Mouse (Mus musculus): ENCODE data around the gene Slc25a13. TPM values are rescaled to one million over a fixed set of nuclear protein-coding genes. Genes with fewer than 3 reads are reported as not detected.

The Slc25a13 gene
- polyA plus RNA-seq, 1 experiment from 2014 or later: 50.1 TPM

DNA sequence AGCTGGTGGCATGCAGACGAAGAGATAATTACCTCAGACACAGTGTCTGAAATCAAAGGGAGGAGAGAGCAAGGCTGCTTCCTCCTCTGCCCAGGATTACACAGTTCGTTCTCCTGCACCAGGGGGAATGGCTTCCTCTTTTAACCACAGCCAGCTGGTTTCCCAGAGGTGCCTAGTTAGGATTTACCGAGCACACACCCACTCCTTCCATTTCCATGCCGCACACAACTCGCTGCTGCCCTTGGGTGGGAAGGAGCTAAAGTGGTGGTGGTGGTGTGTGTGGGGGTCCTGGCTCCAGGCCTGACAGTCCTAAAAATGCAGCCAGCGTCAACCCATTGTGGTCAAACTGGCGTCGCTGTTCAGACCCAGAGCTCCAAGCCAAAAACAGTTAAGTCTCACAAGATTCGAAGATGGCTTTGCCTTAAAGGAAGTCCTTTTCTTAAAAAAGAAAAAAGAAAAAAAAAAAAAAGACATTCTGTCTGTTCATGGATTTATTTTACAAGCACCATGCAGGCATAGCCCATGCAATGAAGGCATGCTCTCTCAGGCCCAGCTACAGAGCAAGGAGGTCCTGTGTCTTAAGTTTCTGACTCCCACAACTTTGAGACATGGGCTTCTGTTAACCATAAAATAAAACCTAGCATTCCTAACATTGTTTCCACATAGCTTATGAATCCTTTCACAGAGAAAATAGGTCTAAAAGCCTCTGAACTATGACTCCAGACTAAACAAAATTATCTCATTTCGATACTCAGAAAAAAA is 104.0 kb downstream of the Slc25a13 start:
- Histone ChIP-seq H3K36me3 (ENCODE audit: control insufficient read depth, insufficient read depth, low read length) (0 out of 2 replicates have a peak, but pooled peaks cover 4% of the 10 kb centered on the region), H3K9ac (ENCODE audit: low read length) (no peak overlapping the region), H3K9me3 (ENCODE audit: control insufficient read depth, low read length) (no peaks in the 10 kb centered on the region), H3K27ac (replicated peaks; ENCODE audit: low read depth, low read length) (no peak overlapping the region), H3K4me3 (ENCODE audit: low read depth, low read length) (no peak overlapping the region), H3K4me1 (ENCODE audit: control insufficient read depth, insufficient read depth, low read length) (0 out of 2 replicates have a peak, but pooled peaks cover 10% of the 10 kb centered on the region), H3K27me3 (ENCODE audit: control insufficient read depth, insufficient read depth, low read length) (no peaks in the 10 kb centered on the region), H3K4me2 (ENCODE audit: low read depth, severe bottlenecking) (no peak overlapping the region)
- 72% methylated on average over 10 of the region's 10 CpGs for WGBS
- ATAC-seq (ENCODE audit: insufficient number of reproducible peaks, low FRiP score, low TSS enrichment, low read depth) (no peak), DNase-seq (ENCODE audit: low spot score) (no peak)

DNA sequence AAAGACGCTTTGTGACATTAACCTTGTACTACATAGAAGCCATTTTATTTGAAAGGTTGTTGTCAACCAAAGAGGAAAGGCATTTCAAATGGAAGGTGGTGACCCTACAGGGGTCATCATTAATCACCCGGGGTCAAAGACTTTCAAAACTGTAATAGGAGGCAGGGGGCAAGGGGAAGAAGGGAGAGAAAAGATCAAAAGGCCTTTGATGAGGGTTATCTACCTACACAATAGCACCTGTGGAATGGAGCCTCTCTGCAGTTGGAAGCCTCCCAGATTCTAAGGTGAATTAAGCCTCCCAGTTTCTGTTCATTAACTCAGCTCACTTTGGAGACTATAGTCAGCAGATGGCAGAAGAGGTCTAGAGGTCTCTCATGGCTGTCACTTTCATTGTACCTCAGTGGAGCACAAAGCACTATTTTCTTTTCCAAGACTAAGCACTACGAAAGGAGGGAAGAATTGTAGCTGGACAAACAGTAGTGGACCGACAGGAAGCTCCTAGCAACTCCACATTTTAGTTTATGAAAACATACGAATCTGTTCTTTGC is 109.5 kb downstream of the Slc25a13 start:
- no peaks in the 10 kb centered on the region for H3K9me3 ChIP-seq (ENCODE audit: control insufficient read depth, low read length)

DNA sequence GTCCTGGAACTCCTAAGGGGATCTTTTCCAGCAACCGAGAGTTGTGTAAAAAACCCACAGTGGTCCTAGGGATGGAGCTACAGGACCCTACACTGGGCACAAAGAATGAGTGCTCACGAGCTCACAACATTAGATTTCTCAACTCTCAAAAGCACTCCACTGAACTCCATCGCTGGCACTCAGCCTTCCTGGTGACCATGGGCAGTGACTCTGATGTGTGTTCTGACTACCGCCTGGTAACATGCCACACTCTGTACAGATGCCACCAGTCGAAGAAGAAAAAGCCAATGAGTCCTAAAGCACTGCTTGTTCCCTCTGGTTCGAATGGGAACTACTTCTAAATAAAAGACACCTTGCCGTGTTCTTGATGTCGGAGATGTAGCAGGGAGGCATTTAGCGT is 111.4 kb downstream of the Slc25a13 start:
- 0 out of 2 replicates have a peak, but pooled peaks cover 6% of the 10 kb centered on the region for H3K4me1 ChIP-seq (ENCODE audit: control insufficient read depth, insufficient read depth, low read length)
- H3K9me3 ChIP-seq (ENCODE audit: control insufficient read depth, low read length): no peaks in the 10 kb centered on the region
- 90% methylated on average over 9 of the region's 9 CpGs for WGBS
- no peak overlapping the region for H3K9ac ChIP-seq (ENCODE audit: low read length)
- H3K4me3 ChIP-seq (ENCODE audit: low read depth, low read length): no peak overlapping the region
- H3K4me2 ChIP-seq (ENCODE audit: low read depth, severe bottlenecking): no peak overlapping the region
- no peak overlapping the region for H3K27ac ChIP-seq (replicated peaks; ENCODE audit: low read depth, low read length)
- 0 out of 2 replicates have a peak, but pooled peaks cover 2% of the 10 kb centered on the region for H3K36me3 ChIP-seq (ENCODE audit: control insufficient read depth, insufficient read depth, low read length)
- no peaks in the 10 kb centered on the region for H3K27me3 ChIP-seq (ENCODE audit: control insufficient read depth, insufficient read depth, low read length)
- DNase-seq (ENCODE audit: low spot score): no peak
- ATAC-seq (ENCODE audit: insufficient number of reproducible peaks, low FRiP score, low TSS enrichment, low read depth): no peak

More for the DNA sequence above, 109.5 kb downstream of the Slc25a13 start:
- no peak for DNase-seq (ENCODE audit: low spot score)
- Histone ChIP-seq H3K9ac (ENCODE audit: low read length) (no peak overlapping the region), H3K27ac (replicated peaks; ENCODE audit: low read depth, low read length) (no peak overlapping the region), H3K4me3 (ENCODE audit: low read depth, low read length) (no peak overlapping the region), H3K4me2 (ENCODE audit: low read depth, severe bottlenecking) (no peak overlapping the region), H3K4me1 (ENCODE audit: control insufficient read depth, insufficient read depth, low read length) (0 out of 2 replicates have a peak, but pooled peaks cover under 1% of the 10 kb centered on the region), H3K27me3 (ENCODE audit: control insufficient read depth, insufficient read depth, low read length) (no peaks in the 10 kb centered on the region), H3K36me3 (ENCODE audit: control insufficient read depth, insufficient read depth, low read length) (0 out of 2 replicates have a peak, but pooled peaks cover 2% of the 10 kb centered on the region)
- 62% methylated on average over 5 of the region's 5 CpGs for WGBS
- ATAC-seq (ENCODE audit: insufficient number of reproducible peaks, low FRiP score, low TSS enrichment, low read depth): no peak

DNA sequence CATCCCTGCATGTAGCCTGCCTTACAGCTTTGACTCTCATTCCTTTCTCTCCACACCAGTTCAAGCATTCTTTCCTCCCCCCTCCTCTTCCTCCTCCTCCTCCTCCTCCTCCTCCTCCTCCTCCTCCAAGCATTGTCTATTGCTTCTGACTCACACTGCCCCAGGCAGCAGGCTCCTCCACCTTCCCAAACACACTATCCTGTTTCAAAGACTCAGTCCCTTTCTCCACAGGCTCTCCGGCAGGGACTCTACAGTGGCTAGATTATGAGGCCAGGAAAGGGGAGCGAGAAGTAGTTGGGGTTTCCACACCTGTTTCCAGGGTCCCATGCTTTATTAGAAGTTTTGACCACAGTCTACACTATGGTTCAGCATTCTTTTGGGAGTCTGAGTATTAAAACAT is 113.5 kb downstream of the Slc25a13 start:
- Histone ChIP-seq H3K27ac (replicated peaks; ENCODE audit: low read depth, low read length) (no peak overlapping the region), H3K4me1 (ENCODE audit: control insufficient read depth, insufficient read depth, low read length) (0 out of 2 replicates have a peak, but pooled peaks cover 6% of the 10 kb centered on the region), H3K27me3 (ENCODE audit: control insufficient read depth, insufficient read depth, low read length) (no peaks in the 10 kb centered on the region), H3K4me2 (ENCODE audit: low read depth, severe bottlenecking) (no peak overlapping the region), H3K9me3 (ENCODE audit: control insufficient read depth, low read length) (no peaks in the 10 kb centered on the region), H3K4me3 (ENCODE audit: low read depth, low read length) (no peak overlapping the region), H3K9ac (ENCODE audit: low read length) (no peak overlapping the region), H3K36me3 (ENCODE audit: control insufficient read depth, insufficient read depth, low read length) (0 out of 2 replicates have a peak, but pooled peaks cover 4% of the 10 kb centered on the region)
- no peak for ATAC-seq (ENCODE audit: insufficient number of reproducible peaks, low FRiP score, low TSS enrichment, low read depth)
- 59% methylated on average over 2 of the region's 2 CpGs for WGBS
- DNase-seq (ENCODE audit: low spot score): no peak

DNA sequence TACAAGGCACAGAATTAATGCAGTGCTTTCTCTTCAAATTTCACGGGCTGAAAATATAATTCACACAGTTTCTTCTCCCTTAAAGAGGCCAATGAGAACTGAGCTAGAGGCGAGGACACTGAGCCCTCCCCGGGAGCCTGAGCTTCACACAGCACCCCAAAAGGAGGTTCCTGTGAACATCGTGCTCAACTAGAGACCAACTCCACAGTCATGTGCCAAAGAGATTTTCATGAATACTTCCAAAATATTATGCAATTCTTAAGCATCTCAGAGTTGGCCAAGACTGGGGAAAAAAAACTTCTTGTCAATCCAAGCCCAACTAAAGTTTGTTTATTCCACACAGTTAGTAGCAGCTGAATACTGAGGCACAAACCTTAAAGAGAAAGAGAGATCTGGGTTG is 115.4 kb downstream of the Slc25a13 start:
- H3K27ac ChIP-seq (replicated peaks; ENCODE audit: low read depth, low read length): no peak overlapping the region
- DNase-seq (ENCODE audit: low spot score) (no peak), ATAC-seq (ENCODE audit: insufficient number of reproducible peaks, low FRiP score, low TSS enrichment, low read depth) (no peak)
- 0 out of 2 replicates have a peak, but pooled peaks cover 4% of the 10 kb centered on the region for H3K36me3 ChIP-seq (ENCODE audit: control insufficient read depth, insufficient read depth, low read length)
- no peak overlapping the region for H3K4me2 ChIP-seq (ENCODE audit: low read depth, severe bottlenecking)
- H3K4me3 ChIP-seq (ENCODE audit: low read depth, low read length): no peak overlapping the region
- 0 out of 2 replicates have a peak, but pooled peaks cover 6% of the 10 kb centered on the region for H3K4me1 ChIP-seq (ENCODE audit: control insufficient read depth, insufficient read depth, low read length)
- no peaks in the 10 kb centered on the region for H3K9me3 ChIP-seq (ENCODE audit: control insufficient read depth, low read length)
- WGBS: 70% methylated on average over 4 of the region's 4 CpGs
- H3K9ac ChIP-seq (ENCODE audit: low read length): no peak overlapping the region
- no peaks in the 10 kb centered on the region for H3K27me3 ChIP-seq (ENCODE audit: control insufficient read depth, insufficient read depth, low read length)

DNA sequence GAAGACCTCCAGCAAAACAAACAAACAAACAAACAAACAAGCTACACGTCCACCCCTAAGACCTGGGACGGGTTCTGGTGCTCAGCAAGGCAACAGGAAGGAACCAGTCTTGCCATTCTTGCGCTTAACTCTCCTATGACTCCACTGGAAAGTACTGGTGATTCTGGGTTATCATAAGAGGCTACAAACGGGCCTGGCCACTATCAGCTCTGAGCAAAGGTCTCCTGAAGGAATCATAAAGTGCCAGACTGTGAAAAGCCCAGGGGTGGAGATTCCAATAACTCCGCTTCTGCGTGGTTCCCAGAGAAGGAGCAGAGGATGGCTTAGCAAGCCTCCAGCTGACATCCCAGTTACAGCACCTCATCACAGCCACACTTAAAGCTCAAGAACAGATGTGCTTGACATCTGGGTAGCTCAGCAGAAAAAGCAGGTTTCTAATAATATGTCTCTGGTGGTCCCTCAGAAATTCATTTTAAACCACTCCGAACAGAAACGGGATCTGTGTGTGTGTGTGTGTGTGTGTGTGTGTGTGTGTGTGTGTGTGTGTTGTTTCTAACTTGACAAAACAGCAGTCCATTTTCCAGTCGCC is 116.0 kb downstream of the Slc25a13 start:
- Histone ChIP-seq H3K9me3 (ENCODE audit: control insufficient read depth, low read length) (no peaks in the 10 kb centered on the region), H3K9ac (ENCODE audit: low read length) (no peak overlapping the region), H3K27ac (replicated peaks; ENCODE audit: low read depth, low read length) (no peak overlapping the region), H3K4me3 (ENCODE audit: low read depth, low read length) (no peak overlapping the region), H3K36me3 (ENCODE audit: control insufficient read depth, insufficient read depth, low read length) (0 out of 2 replicates have a peak, but pooled peaks cover 4% of the 10 kb centered on the region), H3K4me2 (ENCODE audit: low read depth, severe bottlenecking) (no peak overlapping the region), H3K27me3 (ENCODE audit: control insufficient read depth, insufficient read depth, low read length) (no peaks in the 10 kb centered on the region), H3K4me1 (ENCODE audit: control insufficient read depth, insufficient read depth, low read length) (0 out of 2 replicates have a peak, but pooled peaks cover 6% of the 10 kb centered on the region)
- peak; percentile 48; the same call in 1 of the 2 replicates for ATAC-seq (ENCODE audit: insufficient number of reproducible peaks, low FRiP score, low TSS enrichment, low read depth)
- 58% methylated on average over 9 of the region's 9 CpGs for WGBS
- DNase-seq (ENCODE audit: low spot score): no peak

DNA sequence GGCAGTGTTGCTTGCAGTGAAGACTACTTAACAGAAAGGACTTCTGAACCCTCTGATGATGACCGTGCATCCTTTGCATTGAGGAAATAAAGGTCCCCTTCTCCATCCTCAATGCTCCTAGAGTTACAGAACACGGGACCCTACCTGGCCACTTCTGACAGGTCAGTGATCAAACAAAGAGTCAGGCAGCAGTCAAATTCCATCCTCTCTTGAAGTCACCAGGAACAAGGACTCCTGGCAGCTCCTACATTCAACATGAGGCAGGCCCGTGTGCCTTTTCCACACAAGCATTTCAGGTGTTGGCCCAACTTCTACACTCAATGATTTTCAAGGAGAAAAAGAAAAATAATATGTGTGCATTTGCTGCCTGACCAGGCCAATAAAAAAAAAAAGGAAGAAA is 123.0 kb downstream of the Slc25a13 start:
- Histone ChIP-seq H3K9me3 (ENCODE audit: control insufficient read depth, low read length) (no peaks in the 10 kb centered on the region), H3K36me3 (ENCODE audit: control insufficient read depth, insufficient read depth, low read length) (0 out of 2 replicates have a peak, but pooled peaks cover 1% of the 10 kb centered on the region), H3K9ac (ENCODE audit: low read length) (no peak overlapping the region), H3K27ac (replicated peaks; ENCODE audit: low read depth, low read length) (no peak overlapping the region), H3K4me1 (ENCODE audit: control insufficient read depth, insufficient read depth, low read length) (no peaks in the 10 kb centered on the region), H3K4me2 (ENCODE audit: low read depth, severe bottlenecking) (no peak overlapping the region), H3K27me3 (ENCODE audit: control insufficient read depth, insufficient read depth, low read length) (no peaks in the 10 kb centered on the region), H3K4me3 (ENCODE audit: low read depth, low read length) (no peak overlapping the region)
- ATAC-seq (ENCODE audit: insufficient number of reproducible peaks, low FRiP score, low TSS enrichment, low read depth) (no peak), DNase-seq (ENCODE audit: low spot score) (no peak)
- WGBS: 92% methylated on average over 3 of the region's 3 CpGs

DNA sequence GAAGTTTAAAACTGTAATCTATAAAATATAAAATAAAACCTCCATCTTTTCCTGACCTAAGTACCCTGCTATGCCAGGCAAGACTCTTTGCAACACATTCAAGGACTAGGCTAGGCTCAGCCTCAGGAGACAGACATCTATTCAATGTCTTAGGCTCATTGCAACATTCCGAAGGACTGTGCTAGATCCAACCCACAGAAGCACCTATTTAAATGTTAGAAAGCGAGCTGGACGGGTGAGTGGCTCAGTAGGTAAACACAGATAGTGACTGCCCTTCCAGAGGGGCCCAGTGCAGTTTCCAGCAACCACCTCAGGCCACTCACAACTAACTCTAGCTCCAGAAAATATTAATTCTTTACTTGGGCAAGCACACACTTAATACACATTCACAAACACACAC is 123.5 kb downstream of the Slc25a13 start:
- no peak overlapping the region for H3K4me3 ChIP-seq (ENCODE audit: low read depth, low read length)
- H3K27me3 ChIP-seq (ENCODE audit: control insufficient read depth, insufficient read depth, low read length): no peaks in the 10 kb centered on the region
- H3K9me3 ChIP-seq (ENCODE audit: control insufficient read depth, low read length): no peaks in the 10 kb centered on the region
- no peaks in the 10 kb centered on the region for H3K36me3 ChIP-seq (ENCODE audit: control insufficient read depth, insufficient read depth, low read length)
- no peaks in the 10 kb centered on the region for H3K4me1 ChIP-seq (ENCODE audit: control insufficient read depth, insufficient read depth, low read length)
- no peak overlapping the region for H3K27ac ChIP-seq (replicated peaks; ENCODE audit: low read depth, low read length)
- no peak for DNase-seq (ENCODE audit: low spot score)
- no peak for ATAC-seq (ENCODE audit: insufficient number of reproducible peaks, low FRiP score, low TSS enrichment, low read depth)
- no peak overlapping the region for H3K9ac ChIP-seq (ENCODE audit: low read length)
- H3K4me2 ChIP-seq (ENCODE audit: low read depth, severe bottlenecking): no peak overlapping the region
- 81% methylated on average over 3 of the region's 3 CpGs for WGBS
